Mouse (Mus musculus): Measurements from ENCODE around the gene Prpf4.

The Prpf4 gene

DNA sequence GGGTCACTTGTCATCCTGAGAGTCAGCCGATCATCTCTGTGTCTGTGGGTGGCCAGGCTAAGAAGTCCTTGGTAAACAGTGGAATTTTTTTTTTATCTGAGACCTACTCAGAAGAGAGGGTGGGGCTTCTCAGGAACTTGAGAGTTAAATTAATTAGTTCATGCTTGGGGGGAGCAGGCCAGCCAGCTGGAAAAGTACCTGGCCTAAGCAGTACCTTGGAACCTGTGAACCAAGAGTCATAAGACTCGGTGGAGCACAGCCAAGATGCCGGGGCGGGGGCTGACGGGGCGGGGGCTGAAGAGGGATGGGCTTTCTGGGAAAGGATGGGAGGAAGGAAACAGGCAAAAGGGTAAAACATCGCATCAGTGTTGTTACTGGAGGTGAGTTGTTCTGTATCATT lies 29.3 kb downstream of the Prpf4 start:
- DNase-seq = no peak

DNA sequence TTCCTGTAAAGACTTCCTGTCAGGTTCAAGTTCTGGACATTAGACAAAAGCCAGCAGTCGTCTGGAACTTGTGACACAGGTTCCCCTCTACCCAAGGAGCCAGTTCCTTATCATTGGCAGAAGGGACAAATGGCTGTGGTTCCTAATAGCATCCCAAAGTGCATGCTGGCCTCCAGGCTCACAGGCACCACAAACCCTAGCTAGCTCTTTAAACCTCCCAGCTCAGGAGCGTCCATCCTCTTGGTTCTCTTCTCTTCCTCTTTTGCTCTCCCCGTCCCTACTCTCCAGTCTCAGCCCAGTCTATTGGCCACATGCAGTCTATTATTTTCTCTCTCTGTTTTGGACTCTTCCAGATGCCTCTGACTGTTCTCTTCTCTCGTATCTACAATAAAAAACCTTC lies 31.2 kb downstream of the Prpf4 start:
- DNase-seq = no peak

DNA sequence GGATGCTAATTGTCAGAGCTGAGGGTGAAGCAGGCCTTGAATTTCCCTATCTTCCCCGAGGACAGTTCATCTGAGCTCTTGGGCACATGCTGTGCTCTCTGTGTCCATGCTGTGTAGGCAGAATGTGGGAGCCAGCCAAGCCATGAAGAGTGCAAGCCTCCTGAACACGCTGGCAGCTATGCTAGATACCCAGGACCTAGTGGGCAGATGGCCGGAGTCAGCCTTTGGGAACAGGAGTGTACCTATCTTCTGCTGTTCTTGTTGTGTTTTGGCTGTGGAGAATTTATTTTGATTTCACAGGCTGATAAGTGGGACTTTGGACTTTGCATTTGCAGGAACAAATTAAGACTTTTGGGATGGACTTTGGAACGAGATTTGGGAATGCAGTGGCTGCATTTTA lies 31.9 kb downstream of the Prpf4 start:
- no peak for DNase-seq

DNA sequence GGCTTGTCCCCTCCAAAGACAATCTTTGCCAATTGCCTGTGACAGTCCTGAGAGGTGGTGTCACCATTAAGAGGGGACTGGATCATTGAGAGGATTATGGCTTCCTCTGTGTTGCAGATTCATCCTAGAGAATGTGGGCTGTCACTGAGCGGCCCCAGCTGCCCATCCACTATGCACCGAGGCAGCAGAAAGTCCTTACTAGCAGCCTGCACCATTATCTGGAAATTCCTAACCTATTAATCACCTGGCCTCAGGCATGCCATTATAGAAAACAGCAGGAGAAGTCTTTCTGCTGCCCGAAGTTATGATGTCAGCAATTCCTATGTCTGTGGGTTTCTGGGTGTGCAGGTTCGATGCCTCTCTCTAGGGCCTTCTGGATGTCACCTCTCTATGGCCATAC lies 32.4 kb downstream of the Prpf4 start:
- no peak for DNase-seq

DNA sequence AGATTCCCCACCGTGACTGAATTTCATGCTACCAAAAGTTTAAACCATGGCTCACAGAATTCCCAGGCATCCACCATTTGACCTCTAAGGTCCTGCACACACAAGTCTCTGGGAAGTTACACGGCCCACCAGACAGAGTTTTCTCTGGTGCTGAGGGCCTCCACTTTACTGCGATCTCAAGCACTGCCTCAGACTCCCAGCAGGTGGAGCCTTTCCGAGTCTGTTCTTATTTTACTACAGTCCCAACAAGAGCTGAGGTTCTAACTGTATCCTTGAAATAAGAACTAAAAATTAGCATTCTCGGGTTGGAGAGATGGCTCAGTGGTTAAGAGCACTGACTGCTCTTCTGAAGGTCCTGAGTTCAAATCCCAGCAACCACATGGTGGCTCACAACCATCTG lies 46.4 kb downstream of the Prpf4 start:
- peak; percentile 52 to 57 for DNase-seq

DNA sequence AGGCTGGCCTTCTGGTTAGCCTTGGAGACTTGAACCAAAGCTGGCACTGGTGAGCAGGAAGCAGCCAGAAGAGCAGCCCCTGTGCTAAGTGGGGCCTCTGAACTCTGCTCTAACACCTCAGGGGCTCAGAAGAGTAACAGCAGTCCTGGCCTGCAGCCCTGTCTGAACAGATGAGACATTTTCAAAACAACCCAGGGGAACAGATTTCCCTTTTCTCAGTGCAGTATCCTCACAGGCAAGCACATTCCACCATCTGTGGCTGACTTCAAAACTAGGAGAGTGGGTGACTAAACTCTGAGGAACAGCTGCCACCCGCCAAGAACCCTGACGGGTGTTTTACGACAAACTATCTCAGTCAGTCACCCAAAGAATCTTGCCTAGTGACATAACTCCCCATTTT lies 50.5 kb downstream of the Prpf4 start:
- DNase-seq = no peak

DNA sequence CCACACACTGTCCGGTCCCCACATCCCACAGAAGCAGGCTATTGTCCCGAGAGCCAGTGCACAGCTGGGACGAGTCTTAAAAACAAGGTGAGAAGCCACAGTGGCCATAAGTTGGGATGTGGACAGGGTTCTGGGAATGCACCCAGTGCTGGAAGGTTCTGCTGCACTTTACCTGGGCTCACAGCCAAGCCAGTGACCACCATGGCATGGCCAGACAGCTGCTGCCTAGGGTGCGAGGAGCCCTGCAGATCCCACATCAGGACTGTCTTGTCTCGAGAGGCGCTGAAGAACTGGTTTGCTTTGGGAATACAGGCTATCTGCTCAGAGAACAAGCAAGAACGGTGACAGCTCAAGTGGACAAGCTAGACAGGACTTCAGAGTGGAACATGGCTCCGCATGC lies 51.8 kb downstream of the Prpf4 start:
- DNase-seq = no peak

DNA sequence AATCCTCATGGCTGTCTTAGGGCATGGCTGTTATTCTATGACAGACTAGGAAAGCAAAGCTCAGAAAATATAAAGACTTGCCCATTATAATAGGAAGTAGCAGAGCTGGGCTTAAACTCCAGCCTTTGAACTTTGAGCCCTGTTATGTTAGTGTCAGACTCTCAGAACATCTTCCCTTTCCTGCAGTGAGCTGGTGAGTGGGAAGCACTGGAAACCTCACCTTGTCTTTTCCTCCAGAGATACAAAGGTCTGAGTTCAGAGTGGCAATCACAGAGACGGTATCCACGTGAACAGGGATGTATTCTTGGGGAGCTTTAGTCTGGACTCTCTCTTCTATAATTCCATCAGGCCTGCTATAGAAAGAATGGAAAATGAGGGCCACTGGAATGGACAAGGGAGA lies 54.5 kb downstream of the Prpf4 start:
- DNase-seq = no peak

DNA sequence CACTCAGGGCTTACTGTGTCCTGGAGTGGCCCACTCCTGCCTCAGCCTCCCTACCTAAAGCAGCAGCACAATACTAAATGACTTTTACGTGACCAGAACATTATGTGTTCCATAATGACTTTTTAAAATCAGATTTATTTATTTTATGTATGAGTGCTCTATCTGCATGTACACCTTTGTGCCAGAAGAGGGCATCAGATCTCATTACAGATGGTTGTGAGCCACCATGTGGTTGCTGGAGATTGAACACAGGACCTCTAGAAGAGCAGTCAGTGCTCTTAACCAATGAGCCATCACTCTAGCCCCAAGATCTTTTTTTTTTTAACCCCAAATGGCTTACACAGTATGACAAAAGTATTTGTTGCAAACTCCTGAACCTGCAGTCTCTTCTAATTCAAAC lies 59.6 kb downstream of the Prpf4 start:
- DNase-seq = peak; percentile 9 to 23

DNA sequence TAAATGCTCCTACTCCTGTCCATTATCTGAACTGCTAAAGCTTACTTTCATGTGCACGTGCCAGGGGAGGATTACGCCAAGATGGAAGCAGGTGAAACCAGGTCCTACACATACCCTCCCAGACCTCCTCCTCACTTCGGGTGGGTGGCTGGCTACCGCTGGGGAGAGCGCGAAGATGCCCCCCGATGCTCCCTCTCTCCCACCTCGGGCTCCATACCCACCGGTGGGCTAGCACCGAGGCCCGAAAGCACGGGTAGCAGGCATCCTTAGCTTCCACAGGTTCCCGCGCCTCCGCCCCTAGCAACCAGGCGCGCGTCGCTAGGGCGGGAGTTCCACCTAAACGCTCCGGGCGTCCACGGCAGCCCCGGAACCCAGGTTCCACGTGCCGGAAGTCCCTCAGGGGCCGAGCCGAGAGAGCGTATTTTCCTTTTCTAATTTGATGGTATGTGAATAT lies 62.0 kb downstream of the Prpf4 start, which contains the start of gene Wdr31:
TSS of gene Wdr31 (minus strand) at position 299 of the 454 bp plus-strand sequence.
- DNase-seq = peak; percentile 87 to 88

DNA sequence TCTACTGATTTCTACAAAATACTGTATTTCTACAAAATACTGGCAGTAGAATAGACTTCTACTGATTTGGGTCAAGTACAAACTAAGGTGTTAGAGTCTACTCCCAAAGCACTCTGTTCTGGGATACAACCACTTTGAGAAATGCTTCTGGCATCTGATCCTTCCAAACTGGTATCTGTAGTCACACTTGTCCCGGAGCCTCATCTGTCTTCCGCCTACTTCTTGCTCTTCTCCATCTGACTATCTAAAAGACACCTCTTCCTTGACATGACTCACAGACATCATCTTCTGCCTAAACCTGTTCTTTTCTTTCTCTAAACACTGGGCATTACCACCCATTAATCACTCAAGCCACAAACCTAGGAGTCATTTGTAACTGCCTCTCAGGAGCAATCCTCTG lies 63.5 kb downstream of the Prpf4 start:
- no peak for DNase-seq

DNA sequence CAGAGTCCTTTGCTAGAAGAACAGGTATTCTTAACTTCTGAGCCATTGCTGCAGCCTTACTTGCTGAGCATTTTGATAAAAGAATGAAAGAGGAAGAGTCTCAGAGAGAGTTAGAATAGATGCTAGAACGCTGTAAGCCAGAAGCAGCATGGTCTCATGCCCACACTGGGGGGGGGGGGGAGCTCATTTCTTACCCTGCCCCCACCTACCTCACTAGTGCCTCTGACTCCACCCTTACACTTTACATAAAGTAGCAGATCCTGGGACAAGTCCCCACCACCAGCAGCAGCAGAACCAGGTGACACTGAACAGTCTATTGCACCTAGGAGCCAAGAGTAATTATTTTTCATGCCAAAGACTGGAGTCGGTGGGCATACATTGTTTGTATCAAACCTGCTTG lies 66.5 kb downstream of the Prpf4 start:
- DNase-seq = no peak

DNA sequence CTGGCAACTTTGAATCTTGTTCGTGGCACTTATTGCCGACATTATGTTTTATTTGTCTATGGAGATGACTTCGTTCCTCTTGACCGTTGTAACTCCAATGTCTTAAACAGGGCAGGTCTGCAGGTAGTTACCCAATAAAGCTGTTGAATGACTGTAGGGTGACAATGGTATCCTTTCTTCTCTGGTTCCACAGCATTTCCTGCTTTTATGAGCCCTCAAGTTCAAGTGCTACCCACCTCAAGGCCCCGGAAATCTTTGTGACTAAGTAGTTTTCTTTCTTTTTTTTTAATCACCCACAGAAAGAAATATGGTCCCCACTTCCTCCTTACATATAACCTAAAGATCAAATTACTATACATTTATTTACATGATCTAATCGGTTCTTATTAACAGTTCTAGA lies 67.2 kb downstream of the Prpf4 start:
- no peak for DNase-seq

Data from B cell, adult 2 months (primary cell).